Mouse (Mus musculus) embryonic facial prominence, embryonic 14.5 days (tissue): ENCODE data around the gene Cuta. TPM values are rescaled to one million over a fixed set of nuclear protein-coding genes. Genes with fewer than 3 reads are reported as not detected.

Source experiments
- microRNA-seq: library from miRNA; unstranded; fragments of <30 nt; microRNA quantifications from one replicate; pipeline ENCODE4, GENCODE M21; 2016; ENCODE audit warnings: borderline number of aligned reads
- polyA plus RNA-seq: library from polyadenylated mRNA; unstranded; fragments of >200 nt; fragmentation: Nextera tagmentation; extraction: Ambion mirVana; gene quantifications from 2 replicates; pipeline ENCODE4 v1.2.1, GENCODE M21; 2014

Gene Cuta
- polyA plus RNA-seq, 1 experiment from 2014 or later = 148 TPM

Small RNA genes within 50 kb of the gene (microRNA-seq; reads per million reads assigned to microRNA genes)
- not detected for gene Gm27775
- 0.50 reads per million for gene Mir3083
- gene Mir6968 = not detected

Other genes with a start within 250 kb of the Cuta start
- gene Crebrf, start 223.9 kb downstream of the Cuta start, polyA plus RNA-seq = 4.2 and 5.1 TPM in 2 replicates
- gene Bnip1, start 158.5 kb downstream of the Cuta start, polyA plus RNA-seq = 38.4 and 40.7 TPM in 2 replicates
- gene Nkx2-5, start 94.6 kb downstream of the Cuta start, polyA plus RNA-seq = 7.4 and 7.9 TPM in 2 replicates
- gene Kifc5b, start 22.5 kb downstream of the Cuta start, polyA plus RNA-seq = 3.0 and 4.7 TPM in 2 replicates
- 10.0 and 12.0 TPM in 2 replicates for gene Phf1, start 6.5 kb downstream of the Cuta start, polyA plus RNA-seq
- 1.4 and 2.6 TPM in 2 replicates for gene Syngap1, start 1.7 kb upstream of the Cuta start, polyA plus RNA-seq
- 9.0 and 9.1 TPM in 2 replicates for gene Zbtb9, start 33.6 kb upstream of the Cuta start, polyA plus RNA-seq
- 9.0 and 9.8 TPM in 2 replicates for gene Bak1, start 89.4 kb upstream of the Cuta start, polyA plus RNA-seq
- gene Itpr3, start 117.7 kb upstream of the Cuta start, polyA plus RNA-seq = 5.0 and 5.5 TPM in 2 replicates
- 343 and 350 TPM in 2 replicates for gene Uqcc2, start 194.3 kb upstream of the Cuta start, polyA plus RNA-seq
- 0.59 and 1.1 TPM in 2 replicates for gene Ip6k3, start 228.2 kb upstream of the Cuta start, polyA plus RNA-seq